Mouse (Mus musculus) heart, embryonic 14.5 days (tissue): ENCODE measurements around the gene Cyth4. TPM values are rescaled to one million over a fixed set of nuclear protein-coding genes. Genes with fewer than 3 reads are reported as not detected.

Experiments used
- ATAC-seq: fragments of 200-750 bp; cut with Nextera tagmentation; 2 replicates; pipeline ENCODE4 v1.8.0; 2017; ENCODE audit warnings: low read depth, moderate TSS enrichment; ENCODE audit not compliant: insufficient number of reproducible peaks, insufficient read depth, low FRiP score
- H3K27ac ChIP-seq, 2 experiments: fragments of 200-500 bp in 1 of 2; fragments of 300-500 bp in 1 of 2; sonication (generic) in 1 of 2; replicated peaks in 1 of 2; 2 replicates each; pipeline ENCODE4 v1.5.1; 2012 to 2014; ENCODE audit warnings: low read depth in 2 of 2, low read length in 2 of 2, control low read depth in 1 of 2, mild to moderate bottlenecking in 1 of 2, mixed read lengths in 1 of 2; ENCODE audit not compliant: control insufficient read depth in 1 of 2, insufficient read depth in 1 of 2
- H3K27me3 ChIP-seq: fragments of 300-500 bp; sonication (generic); 2 replicates; pipeline ENCODE4 v1.6.1; 2014; ENCODE audit warnings: mild to moderate bottlenecking, low read length, control low read depth; ENCODE audit not compliant: control insufficient read depth, insufficient read depth
- H3K36me3 ChIP-seq: fragments of 300-500 bp; sonication (generic); 2 replicates; pipeline ENCODE4 v1.6.1; 2014; ENCODE audit warnings: mild to moderate bottlenecking, control low read depth, low read length, mixed read lengths; ENCODE audit not compliant: control insufficient read depth, insufficient read depth
- H3K4me1 ChIP-seq, 2 experiments: fragments of 200-500 bp in 1 of 2; fragments of 300-500 bp in 1 of 2; sonication (generic) in 1 of 2; 2 replicates each; pipeline ENCODE4 v1.6.1; 2012 to 2014; ENCODE audit warnings: low read length in 2 of 2, control low read depth in 1 of 2, mixed read lengths in 1 of 2; ENCODE audit not compliant: control insufficient read depth in 2 of 2, insufficient read depth in 2 of 2
- H3K4me2 ChIP-seq: fragments of 300-500 bp; sonication (generic); 2 replicates; pipeline ENCODE4 v1.6.1; 2014; ENCODE audit warnings: mild to moderate bottlenecking, low read length
- H3K4me3 ChIP-seq, 2 experiments: fragments of 200-500 bp in 1 of 2; fragments of 300-500 bp in 1 of 2; sonication (generic) in 1 of 2; 2 replicates each; pipeline ENCODE4 v1.5.1; 2012 to 2014; ENCODE audit warnings: low read length in 2 of 2, mild to moderate bottlenecking in 2 of 2, control low read depth in 1 of 2, low read depth in 1 of 2, moderate library complexity in 1 of 2; ENCODE audit not compliant: control insufficient read depth in 1 of 2, insufficient read depth in 1 of 2
- H3K9ac ChIP-seq: fragments of 300-500 bp; sonication (generic); 2 replicates; pipeline ENCODE4 v1.6.1; 2014; ENCODE audit warnings: mild to moderate bottlenecking, low read length
- H3K9me3 ChIP-seq: fragments of 300-500 bp; sonication (generic); 2 replicates; pipeline ENCODE4 v1.6.1; 2016; ENCODE audit warnings: low read length, control low read depth; ENCODE audit not compliant: control insufficient read depth
- WGBS: fragments of 180-500 bp; shearing (Covaris S2); extraction: QIAGEN DNeasy Blood & Tissue Kit; methylation state at CpG from one replicate; pipeline ENCODE4 v1.1.7; 2014; 5-methylcytosine and 5-hydroxymethylcytosine counted together
- polyA plus RNA-seq: library from polyadenylated mRNA; unstranded; fragments of >200 nt; fragmentation: Nextera tagmentation; extraction: Ambion mirVana; gene quantifications from 2 replicates; pipeline ENCODE4 v1.2.1, GENCODE M21; 2014

The Cyth4 gene
- polyA plus RNA-seq, 1 experiment from 2014 or later: 2.4 TPM

DNA sequence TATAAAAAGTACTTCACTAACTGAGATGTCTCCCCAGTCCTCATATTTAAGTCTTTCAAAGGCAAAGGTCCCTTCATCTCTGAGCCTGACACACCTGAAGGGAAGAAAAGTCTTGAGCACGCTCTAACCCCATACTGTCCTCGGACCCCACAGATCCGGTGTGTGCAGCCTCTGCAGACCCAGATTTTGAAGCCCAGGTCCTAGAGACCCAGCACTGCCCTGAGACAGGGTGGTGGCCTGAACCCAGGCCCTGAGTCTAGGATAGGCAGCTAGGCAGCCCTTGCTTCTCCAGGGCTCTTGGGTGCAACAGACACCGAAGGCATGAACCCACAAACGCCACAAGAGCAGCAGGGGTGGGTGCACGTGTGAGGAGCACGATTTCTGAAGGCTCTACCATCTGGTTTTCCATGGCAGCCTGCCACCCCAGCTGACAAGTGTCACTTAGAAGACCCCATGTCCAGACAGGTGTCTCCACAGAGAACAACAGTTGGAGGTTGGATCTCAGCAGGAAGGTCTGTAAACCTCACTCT is 2.9 kb upstream of the Cyth4 start:
- Histone ChIP-seq H3K9ac (no peak overlapping the region), H3K4me2 (no peak overlapping the region), H3K9me3 (no peaks in the 10 kb centered on the region), H3K4me1 (no peaks in the 10 kb centered on the region), H3K36me3 (no peaks in the 10 kb centered on the region), H3K27me3 (no peaks in the 10 kb centered on the region), H3K4me3 (no peak overlapping the region), H3K27ac (no peak overlapping the region)
- no peak for ATAC-seq
- 83% methylated on average over 7 of the region's 7 CpGs for WGBS

DNA sequence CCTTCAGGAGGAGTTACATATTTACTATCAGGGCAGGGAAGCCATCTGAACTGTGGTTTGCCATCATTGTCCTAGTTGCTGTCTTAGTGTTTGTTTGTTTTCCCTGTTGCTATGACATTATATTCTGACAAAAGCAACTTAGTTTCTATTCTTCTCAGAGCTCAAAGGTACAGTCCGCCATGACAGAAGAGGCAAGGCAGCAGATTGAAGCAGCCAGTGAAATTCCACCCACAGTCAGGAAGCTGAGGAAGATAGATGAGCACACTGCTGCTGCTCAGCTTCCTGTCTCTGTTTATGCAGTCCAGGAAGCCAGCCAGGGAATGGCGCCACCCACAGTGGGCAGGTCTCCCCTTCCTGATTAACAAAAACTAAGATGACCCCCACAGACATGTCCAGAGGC is 2.0 kb upstream of the Cyth4 start:
- no peak overlapping the region for H3K9ac ChIP-seq
- H3K27me3 ChIP-seq: no peaks in the 10 kb centered on the region
- H3K36me3 ChIP-seq: no peaks in the 10 kb centered on the region
- ATAC-seq: no peak
- H3K9me3 ChIP-seq: no peaks in the 10 kb centered on the region
- H3K4me1 ChIP-seq: no peaks in the 10 kb centered on the region
- no peak overlapping the region for H3K4me3 ChIP-seq
- WGBS: 69% methylated on average over 2 of the region's 2 CpGs
- no peak overlapping the region for H3K4me2 ChIP-seq
- H3K27ac ChIP-seq: no peak overlapping the region

DNA sequence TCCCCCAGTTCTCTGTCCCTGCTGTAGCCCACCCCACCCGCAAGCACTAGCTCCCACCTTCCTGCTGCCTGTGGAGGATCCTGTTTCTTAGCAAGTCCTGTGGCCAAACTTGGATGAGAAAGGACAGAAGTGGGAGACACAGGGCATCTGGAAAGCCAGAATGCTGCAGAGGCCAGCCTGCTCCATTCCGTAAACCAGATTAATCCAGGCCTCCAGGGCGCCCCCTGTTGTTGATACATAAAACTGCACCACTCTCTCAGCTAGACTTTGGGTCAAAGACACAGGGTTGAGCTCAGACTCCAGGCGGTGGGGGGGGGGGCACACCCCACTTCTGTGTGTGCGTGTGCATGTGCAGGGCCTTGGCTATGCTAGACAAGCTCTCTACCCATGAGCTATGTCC is 1.4 kb upstream of the Cyth4 start:
- Histone ChIP-seq H3K36me3 (no peaks in the 10 kb centered on the region), H3K27ac (no peak overlapping the region), H3K4me1 (no peaks in the 10 kb centered on the region), H3K4me2 (no peak overlapping the region), H3K4me3 (no peak overlapping the region), H3K27me3 (no peaks in the 10 kb centered on the region), H3K9ac (no peak overlapping the region), H3K9me3 (no peaks in the 10 kb centered on the region)
- 64% methylated on average over 5 of the region's 5 CpGs for WGBS
- ATAC-seq: no peak

DNA sequence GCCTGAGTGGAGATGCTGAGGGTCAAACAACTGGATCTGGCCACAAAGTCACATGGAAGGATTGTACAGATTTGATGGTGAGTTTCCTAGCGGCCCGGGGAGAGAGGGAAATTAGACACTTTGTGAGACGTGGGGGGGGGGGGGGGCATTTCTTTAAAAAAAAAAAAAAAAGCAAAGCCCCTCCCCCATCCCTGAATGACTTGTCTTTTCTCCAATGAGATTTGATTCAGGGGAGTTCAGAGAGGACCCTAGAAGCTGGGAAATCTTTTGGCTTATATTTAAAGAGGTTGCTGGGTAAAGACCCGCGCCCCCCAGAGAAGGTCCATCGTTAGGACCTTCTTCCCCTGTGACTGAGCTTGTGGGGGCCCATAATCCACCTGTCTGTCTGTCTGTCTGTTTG is 343 bp upstream of the Cyth4 start:
- Histone ChIP-seq H3K4me3 (no peak overlapping the region), H3K27ac (no peak overlapping the region), H3K4me2 (no peak overlapping the region), H3K36me3 (no peaks in the 10 kb centered on the region), H3K4me1 (no peaks in the 10 kb centered on the region), H3K27me3 (no peaks in the 10 kb centered on the region), H3K9me3 (no peaks in the 10 kb centered on the region), H3K9ac (no peak overlapping the region)
- 85% methylated on average over 6 of the region's 6 CpGs for WGBS
- no peak for ATAC-seq

DNA sequence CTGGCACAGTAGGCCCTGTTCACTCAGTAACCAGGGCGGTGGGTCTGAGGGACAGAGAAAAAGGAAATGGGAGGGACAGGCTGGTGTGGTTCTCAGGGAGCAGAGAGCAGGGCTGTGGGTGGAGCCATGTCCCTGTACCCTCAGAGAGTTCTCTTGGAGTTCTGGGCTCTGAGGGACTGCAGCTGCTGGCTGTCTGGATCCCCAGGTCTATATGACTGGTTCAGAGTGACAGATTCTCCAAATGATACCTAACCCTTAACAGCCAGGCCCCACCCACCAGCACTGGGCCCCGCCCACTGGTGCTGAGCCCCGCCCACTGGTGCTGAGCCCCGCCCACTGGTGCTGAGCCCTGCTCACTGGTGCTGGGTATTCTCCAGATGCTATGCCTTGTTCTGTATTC is 882 bp downstream of the Cyth4 start:
- Histone ChIP-seq H3K4me3 (no peak overlapping the region), H3K4me1 (no peaks in the 10 kb centered on the region), H3K9me3 (no peaks in the 10 kb centered on the region), H3K27ac (peak overlapping the region in 1 of 2 experiments; percentile 33; a peak in 1 of 4 replicates), H3K9ac (no peak overlapping the region), H3K36me3 (no peaks in the 10 kb centered on the region), H3K27me3 (no peaks in the 10 kb centered on the region), H3K4me2 (no peak overlapping the region)
- no peak for ATAC-seq
- 43% methylated on average over 4 of the region's 4 CpGs for WGBS

DNA sequence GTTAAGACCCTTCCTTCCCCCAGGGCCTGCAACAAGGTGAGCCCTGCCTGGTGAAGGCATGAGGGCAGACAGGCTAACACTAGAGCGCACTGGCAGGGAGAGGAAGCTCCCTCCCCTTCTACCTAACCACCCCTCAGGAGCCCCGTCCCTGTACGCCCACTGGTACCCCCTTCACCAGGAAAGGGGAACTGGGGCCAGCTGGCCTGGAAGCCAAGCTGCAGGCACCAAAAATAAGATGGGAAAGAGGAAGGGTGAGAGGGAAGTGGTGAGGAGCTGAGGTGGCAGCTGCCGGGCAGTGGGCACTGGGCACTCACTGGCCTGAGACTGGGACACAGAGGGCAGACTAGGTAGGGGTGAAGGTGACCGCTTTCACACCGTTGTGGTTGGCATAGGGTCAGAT is 2.3 kb downstream of the Cyth4 start:
- 83% methylated on average over 6 of the region's 6 CpGs for WGBS
- H3K36me3 ChIP-seq: no peaks in the 10 kb centered on the region
- no peaks in the 10 kb centered on the region for H3K27me3 ChIP-seq
- no peak overlapping the region for H3K4me2 ChIP-seq
- no peaks in the 10 kb centered on the region for H3K4me1 ChIP-seq
- H3K27ac ChIP-seq: no peak overlapping the region
- H3K9ac ChIP-seq: no peak overlapping the region
- no peaks in the 10 kb centered on the region for H3K9me3 ChIP-seq
- ATAC-seq: no peak
- H3K4me3 ChIP-seq: no peak overlapping the region

DNA sequence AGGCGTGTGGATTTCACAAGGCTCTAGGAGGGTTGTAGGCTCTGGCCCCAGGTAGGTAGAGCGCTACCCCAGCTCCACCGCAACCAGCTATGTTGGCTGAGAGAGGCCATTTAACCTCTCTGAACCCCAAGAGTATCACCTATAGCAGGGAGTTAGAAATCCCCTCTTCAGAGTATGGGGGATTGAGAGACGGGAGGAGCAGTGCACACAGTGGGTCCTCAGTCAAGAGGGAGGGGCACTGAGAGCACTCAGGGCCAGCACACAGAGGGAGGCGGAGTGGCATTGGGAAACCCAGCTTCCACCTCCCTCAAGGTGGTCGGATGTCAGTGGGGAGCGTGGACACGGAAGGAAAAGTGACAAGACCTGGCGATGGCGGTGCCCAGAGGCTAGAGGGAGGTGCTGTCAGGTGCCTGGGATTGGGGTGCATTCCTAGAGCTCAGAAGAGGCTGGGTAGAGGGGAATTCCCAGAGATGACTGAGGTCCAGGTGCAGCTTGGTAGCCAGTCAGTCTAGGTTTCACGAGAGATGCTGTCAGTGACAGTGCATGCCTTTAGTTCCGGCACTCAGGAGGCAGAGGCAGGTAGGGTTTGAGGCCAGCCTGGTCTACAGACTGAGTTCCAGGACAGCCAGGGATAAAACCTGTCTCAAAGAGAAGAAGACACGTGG is 2.8 kb downstream of the Cyth4 start:
- H3K27ac ChIP-seq: no peak overlapping the region
- 68% methylated on average over 13 of the region's 13 CpGs for WGBS
- H3K36me3 ChIP-seq: no peaks in the 10 kb centered on the region
- H3K4me1 ChIP-seq: no peaks in the 10 kb centered on the region
- H3K4me2 ChIP-seq: no peak overlapping the region
- no peaks in the 10 kb centered on the region for H3K9me3 ChIP-seq
- ATAC-seq: no peak
- no peaks in the 10 kb centered on the region for H3K27me3 ChIP-seq
- no peak overlapping the region for H3K9ac ChIP-seq
- no peak overlapping the region for H3K4me3 ChIP-seq

DNA sequence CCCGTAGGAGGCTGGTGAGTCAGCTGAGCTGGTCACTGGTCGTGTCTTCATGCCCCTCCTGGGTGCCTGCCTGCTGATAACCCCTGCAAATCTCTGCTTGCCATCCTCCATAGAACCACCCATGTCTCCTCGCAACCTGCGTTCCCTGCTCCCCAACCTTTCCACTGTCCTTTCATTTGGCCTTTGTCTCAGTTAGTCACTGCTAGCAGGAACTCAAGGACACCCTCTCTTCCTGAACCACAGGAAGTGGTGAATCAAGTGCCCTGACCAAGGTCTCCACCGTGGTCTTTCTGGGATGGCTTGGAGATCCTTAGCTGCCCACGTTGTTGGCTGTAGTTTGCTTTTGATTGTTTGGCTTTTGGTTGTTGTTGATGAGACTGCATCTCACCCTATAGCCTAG is 4.3 kb downstream of the Cyth4 start:
- WGBS: 77% methylated on average over 6 of the region's 6 CpGs

More for the DNA sequence above, 4.3 kb downstream of the Cyth4 start:
- Histone ChIP-seq H3K4me2 (no peak overlapping the region), H3K4me1 (no peaks in the 10 kb centered on the region), H3K27ac (no peak overlapping the region), H3K27me3 (no peaks in the 10 kb centered on the region), H3K9me3 (no peaks in the 10 kb centered on the region), H3K4me3 (no peak overlapping the region), H3K36me3 (no peaks in the 10 kb centered on the region), H3K9ac (no peak overlapping the region)
- no peak for ATAC-seq
